Mouse (Mus musculus): ENCODE measurements at regions not wholly inside any gene's neighbourhood (a gene's known extent, or its start where the extent isn't known, plus 50 kb on each side); places are given as distances from the start of the nearest gene placed in this dataset.

DNA sequence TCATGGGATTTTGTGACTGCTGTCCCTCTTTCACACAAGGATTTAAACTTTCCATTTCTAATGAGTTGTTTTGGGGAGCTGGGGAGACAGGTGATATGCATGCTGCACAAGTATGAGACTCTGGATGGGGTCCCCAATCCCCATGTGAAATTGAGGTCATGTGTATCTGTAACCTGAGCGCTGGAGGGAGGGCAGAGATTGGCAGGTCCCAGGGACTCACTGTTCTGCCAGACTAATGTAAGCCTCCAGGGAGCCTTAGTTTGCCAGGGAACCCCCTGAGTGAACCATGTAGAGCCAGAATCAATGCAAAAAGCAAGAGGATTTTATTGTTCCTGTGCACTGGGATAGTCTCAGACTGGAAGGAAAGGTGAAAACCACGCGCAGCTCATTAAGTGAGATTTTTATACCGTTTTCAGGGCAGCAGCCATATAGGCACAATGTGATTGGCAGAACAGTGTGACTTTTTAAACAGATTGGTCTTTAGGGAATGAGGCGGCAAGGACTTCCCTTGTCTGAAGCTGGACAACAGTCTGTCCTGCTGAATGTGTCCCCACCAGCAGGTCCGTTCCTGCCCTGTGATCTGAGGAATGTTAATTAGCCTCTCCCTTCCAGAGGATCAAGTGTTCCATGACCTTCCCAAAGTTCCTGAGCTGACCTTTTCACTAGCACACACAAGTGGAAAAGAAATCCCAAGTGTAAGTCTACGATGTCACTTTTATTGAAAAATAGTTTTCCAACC is 59.9 kb upstream of the Oxgr1 start:
- no peak for DNase-seq (ENCODE audit: low read depth)

DNA sequence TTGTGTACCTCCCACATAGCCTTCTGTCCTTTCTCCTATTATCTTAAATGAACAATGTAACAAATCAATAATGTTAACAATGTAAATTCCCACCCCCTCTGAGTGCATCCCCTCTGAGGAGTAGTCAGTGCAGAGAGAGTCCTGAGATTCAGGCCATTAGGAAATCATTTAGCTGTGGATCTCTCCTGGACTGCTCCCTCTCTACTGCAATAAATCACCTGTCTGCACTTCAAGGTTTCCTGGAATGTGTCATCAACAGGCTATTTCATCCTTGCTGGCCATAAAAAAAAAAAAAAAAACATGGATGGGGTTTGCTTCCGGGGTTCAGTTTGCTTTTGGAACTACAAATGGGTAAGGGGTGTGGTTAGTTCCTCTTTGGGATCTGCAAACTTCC is 60.5 kb upstream of the Oxgr1 start:
- DNase-seq (ENCODE audit: low read depth) = no peak

DNA sequence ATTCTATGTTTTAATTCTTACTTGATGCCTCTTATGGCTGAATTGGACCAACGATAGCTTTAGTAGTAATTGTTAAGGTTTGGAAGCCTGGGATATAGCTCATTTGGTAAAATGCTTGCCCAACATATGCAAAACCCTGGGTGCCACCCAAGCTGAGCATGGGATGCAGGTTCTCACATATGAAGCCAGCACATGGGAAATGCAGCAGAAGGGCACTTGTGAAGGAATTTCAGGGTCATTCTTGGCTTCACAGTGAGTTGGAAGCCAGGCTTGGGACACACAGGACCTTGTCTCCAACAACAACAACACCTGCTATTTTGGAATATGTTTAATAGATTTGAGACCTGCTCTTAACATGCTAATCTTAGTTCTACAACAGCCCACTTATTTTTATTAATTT is 67.6 kb upstream of the Oxgr1 start:
- DNase-seq (ENCODE audit: low read depth) = no peak

DNA sequence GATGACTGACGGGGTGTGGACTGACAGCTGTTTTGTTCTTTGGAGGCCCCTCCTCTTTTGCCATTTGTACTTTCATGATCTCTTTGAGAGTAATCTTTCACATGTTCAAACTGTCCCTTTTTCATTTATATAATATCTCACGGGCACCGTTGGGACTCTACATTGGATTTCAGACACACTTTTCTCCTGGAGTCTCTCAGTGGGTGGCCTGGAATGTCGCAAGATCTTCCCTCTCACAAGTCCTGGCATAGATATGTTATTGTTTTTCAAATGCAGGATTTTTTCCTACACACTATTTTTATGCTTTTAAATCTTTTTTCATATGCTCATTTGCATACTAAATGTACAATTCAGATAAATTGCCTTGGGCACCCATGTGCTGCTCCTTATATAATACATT is 71.1 kb upstream of the Oxgr1 start:
- no peak for DNase-seq (ENCODE audit: low read depth)

DNA sequence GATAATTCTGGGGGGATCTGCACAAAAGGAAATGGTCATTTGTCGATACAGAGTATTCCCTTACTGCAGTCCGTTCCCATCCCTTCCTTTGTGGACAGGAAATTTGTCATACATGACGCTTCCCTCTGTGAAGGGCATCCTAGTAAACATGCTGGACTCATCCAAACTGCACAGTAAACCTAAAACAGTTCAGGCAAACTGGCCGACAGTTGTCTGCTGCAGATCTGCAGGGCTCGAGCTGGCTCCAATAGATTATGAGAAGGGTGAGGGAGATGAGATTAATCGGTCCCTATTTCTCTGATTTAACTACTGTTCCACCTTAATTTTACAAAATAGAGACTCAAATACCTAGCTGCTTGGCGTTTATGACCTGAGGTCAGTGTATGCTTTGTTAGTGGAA is 76.3 kb upstream of the Oxgr1 start:
- DNase-seq (ENCODE audit: low read depth) = no peak

- no peak for DNase-seq (ENCODE audit: low read depth)
Observed at GRCm38 (mm10) chr14:120119094-120119501, 76.9 kb upstream of the Oxgr1 start.

DNA sequence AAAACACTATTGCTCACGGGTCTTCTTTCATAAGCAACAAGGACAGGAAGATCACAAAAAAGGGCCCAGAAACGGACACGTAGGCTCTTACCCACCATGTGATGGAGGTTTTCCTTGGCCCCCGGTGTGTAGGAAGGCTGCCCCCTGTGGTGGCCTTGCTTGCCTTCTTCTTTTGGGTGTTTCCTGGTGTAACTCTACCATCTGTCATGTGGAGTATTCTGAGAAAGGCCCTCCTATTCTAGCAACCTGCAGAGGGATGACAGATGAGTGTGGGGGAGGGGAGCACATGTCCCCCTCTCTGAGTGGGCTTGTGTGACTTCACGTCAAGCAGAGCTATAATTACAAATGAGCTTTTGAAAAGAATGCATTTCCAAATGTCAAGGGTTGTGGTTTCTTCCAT is 77.3 kb upstream of the Oxgr1 start:
- no peak for DNase-seq (ENCODE audit: low read depth)

DNA sequence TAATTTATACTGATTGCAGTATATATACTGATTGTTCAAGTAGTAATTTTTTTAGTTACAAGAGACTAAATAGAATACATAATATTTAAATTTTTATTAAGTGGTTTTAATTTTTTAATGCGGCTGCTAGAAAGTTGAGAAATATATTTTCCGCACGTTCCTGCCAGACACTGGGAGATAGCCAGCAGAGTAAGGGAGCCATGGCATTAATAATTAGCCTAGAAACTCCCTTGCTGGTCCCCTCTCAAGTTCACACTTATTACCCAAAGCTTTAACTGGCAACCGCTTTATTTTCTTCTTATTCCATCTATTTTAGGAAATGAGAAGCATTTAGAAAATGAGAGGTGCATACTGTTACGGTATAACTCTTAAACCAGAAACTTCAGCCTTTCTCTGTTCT is 78.0 kb upstream of the Oxgr1 start:
- no peak for DNase-seq (ENCODE audit: low read depth)

- DNase-seq (ENCODE audit: low read depth) = no peak
Observed at GRCm38 (mm10) chr14:120125315-120125714, 83.1 kb upstream of the Oxgr1 start.

- no peak for DNase-seq (ENCODE audit: low read depth)
Observed at GRCm38 (mm10) chr14:120127481-120127880, 85.2 kb upstream of the Oxgr1 start.

DNA sequence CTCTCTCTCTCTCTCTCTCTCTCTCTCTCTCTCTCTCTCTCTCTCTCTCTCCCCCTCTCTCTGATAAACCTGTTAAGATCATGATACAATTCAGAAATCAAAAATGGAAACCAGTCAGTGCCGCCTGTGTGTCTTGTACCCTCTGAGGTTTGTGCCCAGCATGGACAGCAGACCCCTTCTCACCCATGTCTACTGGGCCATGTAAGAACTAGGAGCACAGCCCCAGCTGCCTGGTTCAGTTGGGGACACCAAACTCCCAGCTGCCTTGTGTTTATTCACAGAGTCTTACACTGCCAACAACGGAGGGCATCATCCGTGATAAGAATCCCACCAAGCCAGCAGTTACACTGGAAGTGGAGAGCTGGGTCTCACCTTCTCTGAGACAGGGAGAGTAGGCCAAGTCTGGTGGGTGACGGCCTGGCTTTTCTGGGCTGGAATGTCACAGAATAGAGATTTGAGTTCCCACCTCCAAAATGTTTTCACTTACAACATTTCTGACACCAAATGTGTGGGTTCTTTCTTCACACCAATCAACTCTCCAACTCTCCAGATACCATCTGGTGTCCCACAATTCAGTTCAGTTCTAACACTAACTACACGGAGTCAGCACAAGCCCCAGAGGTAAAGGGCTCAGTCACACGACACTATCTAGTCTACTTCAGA is 92.2 kb upstream of the Oxgr1 start:
- no peak for DNase-seq (ENCODE audit: low read depth)

DNA sequence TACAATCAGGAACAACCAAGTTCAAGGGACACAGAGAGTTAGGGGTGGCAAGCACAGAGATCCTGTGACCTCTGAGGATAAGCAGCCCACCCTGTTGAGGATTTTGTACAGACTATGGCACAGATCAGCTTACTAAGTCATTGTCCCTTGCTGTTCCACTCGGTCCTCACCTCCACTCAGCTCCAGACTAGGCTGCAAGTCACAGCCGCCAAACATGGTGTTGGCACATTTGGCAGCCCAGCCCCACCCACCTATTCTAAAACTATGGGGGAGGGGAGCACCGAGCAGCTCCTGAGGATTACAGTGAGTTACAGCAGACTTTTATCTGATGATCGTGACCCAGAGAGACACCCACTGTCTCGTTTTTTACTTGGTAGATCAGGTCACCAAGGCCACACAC is 93.0 kb upstream of the Oxgr1 start:
- DNase-seq (ENCODE audit: low read depth) = no peak

DNA sequence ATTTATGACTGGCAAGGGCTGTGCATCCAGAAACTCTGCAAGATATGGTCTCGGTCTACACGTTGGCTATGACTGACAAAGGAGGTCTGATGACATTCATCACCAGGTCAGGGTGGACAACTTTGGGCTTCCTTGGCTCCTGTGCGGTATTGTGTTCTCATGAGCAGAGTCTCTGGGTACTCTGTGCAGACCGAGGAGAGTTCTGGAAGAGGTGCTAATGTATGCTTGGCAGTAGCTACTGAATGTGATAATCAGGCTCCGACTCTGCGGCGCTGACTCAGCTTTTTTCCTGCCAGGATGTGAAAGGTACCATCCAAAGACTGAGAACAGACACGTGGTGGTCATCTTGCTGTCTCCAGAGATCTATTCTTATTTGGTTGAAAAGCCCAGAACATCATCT is 94.5 kb upstream of the Oxgr1 start:
- no peak for DNase-seq (ENCODE audit: low read depth)

DNA sequence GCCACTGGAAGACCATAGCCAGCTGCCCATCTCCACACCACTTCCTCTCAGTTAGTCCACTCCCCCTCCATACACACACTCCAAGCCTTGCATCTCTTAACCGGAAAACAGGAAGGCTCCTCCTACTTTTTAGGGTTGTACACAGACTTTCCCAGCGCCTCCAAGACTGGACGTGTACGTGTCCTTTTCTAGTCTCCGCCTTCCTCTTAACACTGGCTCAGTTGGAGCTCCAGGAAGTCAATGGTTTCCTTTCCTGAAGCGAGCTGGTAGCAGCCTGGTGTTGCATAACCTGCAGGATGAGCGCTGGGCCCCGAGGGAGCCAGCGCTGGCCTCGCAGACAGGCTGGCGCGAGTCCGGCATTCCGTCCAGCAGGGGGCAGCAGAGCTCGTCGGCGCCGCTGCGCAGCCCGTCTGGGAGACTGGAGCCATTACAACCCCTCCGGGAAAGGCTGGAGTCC is 95.5 kb upstream of the Oxgr1 start:
- DNase-seq (ENCODE audit: low read depth) = peak; percentile 74

DNA sequence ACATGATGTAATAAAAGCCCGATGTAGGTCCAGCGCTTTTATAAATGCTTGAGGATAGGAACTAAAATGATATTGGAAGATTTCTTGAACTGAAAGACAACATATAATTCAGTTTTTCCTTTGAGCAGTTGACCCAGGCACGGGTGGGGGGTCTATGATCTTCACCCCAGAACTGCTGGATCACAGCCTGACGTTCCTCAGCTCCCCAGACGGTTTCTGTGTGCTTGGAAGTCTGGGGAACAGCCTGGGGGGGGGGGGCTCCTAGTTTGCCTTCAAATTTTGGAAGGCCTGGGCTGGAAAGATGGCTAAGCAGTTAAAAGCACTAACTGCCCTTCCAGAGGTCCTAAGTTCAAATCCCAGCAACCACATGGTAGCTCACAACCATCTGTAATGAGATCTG is 96.3 kb upstream of the Oxgr1 start:
- no peak for DNase-seq (ENCODE audit: low read depth)

- no peak for DNase-seq (ENCODE audit: low read depth)
Observed at GRCm38 (mm10) chr14:120139256-120139655, 97.0 kb upstream of the Oxgr1 start.

DNA sequence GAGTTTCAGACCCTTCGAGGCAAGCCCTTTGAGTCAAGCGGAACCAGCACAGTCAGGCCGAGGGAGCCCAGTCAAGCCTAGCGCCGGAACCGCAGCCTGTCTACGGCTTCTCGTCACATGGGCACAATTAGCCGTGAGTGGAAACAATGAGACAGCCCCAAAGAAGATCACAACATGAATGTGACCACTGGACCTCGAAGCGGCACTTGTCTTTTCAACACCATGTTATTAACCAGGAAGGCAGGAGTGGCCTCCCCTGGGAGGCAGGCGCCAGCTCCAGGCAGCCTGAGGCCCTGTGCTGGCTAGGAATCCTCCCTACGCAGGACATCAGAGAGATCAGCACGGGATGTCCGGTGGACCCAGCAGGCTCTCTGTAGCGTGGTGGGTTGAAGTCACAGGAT is 97.4 kb upstream of the Oxgr1 start:
- DNase-seq (ENCODE audit: low read depth) = no peak

DNA sequence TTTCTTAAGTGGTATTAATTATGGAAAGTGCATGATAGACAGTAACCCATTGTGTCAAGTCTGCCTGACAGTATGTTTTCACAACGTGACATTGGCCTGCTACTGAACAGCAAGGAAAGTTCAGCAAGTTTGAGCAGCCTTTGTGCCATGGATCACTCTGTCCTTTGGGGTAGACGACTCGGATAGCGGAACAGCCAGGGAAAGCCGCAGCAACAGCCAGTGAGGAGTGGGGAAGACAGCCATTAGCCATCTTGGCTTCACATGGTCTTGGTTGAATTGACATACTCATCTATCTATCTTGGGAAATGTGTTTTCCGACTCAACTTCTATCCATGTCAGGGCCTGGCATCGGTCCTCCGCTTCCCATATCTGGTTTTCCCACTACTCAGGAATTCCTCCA is 98.0 kb upstream of the Oxgr1 start:
- no peak for DNase-seq (ENCODE audit: low read depth)

DNA sequence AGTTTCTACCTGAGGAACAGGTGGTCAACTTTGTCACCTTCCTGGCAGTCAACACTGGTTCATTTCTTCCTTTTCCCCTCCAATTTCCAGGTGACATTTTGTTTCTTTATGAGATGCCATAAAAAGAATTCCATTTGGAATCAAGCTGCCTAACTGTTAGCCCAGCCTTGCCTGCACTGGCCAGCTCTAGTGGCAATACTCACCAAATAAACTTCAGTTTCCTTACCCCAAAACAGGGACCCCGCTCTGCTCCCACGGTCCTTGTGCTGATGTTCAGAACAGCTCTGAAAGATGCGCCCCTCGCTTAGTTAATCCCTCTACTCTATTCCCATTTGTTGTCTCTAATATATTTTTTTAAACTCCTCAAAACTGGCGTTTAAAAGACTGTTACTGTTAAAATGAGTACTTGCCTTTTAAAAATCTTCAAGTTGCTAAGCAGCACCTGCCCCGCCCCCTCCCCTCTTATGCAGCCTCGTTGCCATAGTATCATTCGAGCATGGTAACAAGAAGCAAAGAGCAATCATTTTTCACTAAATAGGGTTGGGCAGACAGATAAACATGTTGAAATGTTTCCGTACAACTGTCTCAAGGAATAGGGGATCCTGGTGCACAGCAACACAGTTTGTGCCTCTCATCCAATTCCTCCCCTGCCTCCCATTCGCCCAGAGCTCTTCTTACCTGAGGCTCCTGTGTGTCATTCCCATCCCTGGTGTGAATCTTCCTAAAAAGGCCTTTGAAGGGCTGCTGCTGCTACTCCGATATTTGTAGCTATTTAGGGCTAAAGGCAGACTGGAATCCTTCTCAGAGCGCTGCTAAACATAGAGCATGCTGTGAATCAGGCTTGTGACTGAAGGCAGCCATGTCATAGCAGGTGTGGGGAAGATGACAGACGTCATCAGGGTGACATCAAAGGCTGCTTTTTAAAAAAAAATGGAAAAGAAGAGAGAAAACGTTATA is 98.8 kb upstream of the Oxgr1 start:
- no peak for DNase-seq (ENCODE audit: low read depth)

DNA sequence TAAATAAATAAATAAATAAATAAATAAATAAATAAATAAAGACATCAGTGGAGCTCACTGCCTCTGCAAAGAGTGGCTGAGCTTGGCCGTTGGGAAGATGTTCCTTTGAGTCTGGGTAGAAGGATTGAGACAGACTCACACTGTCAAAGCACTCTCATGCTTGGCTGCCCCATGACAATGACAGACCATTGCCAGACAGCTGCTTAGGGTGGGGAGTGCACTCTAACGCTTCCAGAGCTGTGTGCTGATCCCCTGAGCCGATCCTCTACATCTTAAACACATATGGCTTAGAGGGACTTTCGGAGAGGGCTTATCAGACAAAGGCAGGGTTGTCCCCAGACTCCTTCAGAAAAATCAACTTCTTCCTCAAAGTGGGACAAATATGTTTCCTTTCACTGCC is 100.0 kb upstream of the Oxgr1 start:
- DNase-seq (ENCODE audit: low read depth) = no peak

- DNase-seq (ENCODE audit: low read depth) = no peak
Observed at GRCm38 (mm10) chr14:120144451-120144850, 102.2 kb upstream of the Oxgr1 start.

- DNase-seq (ENCODE audit: low read depth) = no peak
Observed at GRCm38 (mm10) chr14:120146312-120146711, 104.1 kb upstream of the Oxgr1 start.
